Mouse (Mus musculus) liver, adult 2 months (tissue): ENCODE results near the gene Paqr9.

ENCODE experiments used
- CTCF ChIP-seq: fragments of 200-500 bp; IDR thresholded peaks from 2 replicates; pipeline ENCODE4 v1.5.1; 2011; ENCODE audit warnings: low read depth, low read length, control low read depth
- POLR2A ChIP-seq: fragments of 200-500 bp; IDR thresholded peaks from 2 replicates; pipeline ENCODE4 v1.6.1; 2011; ENCODE audit warnings: low read length, control low read depth; ENCODE audit not compliant: insufficient read depth; ENCODE audit errors: extremely low read depth

- no peak for TF ChIP-seq POLR2A
- TF ChIP-seq CTCF: no peak
Measured at GRCm38 (mm10) chr9:95521566-95521965, 37.9 kb upstream of the Paqr9 start.
